Mouse (Mus musculus): ENCODE data around the gene Tfap2b.

GRCm38 (mm10) chr1:19232743-19233142 lies 24.0 kb downstream of the Tfap2b start:
- no peak for TF ChIP-seq GATA1 (IDR thresholded peaks at IDR 0.05; ENCODE audit: borderline replicate concordance, low read length)
- no peak for TF ChIP-seq FLI1 (IDR thresholded peaks at IDR 0.05; ENCODE audit: low read length)

All from megakaryocyte, embryonic 14.5 days (primary cell).